Mouse (Mus musculus) testis, adult 2 months (tissue): ENCODE data around the gene Skap1.

Experiments used
- CTCF ChIP-seq: fragments of 200-500 bp; IDR thresholded peaks from 2 replicates; pipeline ENCODE4 v1.5.1; 2012; ENCODE audit warnings: low read depth, mild to moderate bottlenecking, inconsistent platforms, low read length, moderate library complexity; ENCODE audit not compliant: control insufficient read depth, insufficient read depth, insufficient replicate concordance
- POLR2A ChIP-seq: fragments of 200-500 bp; IDR thresholded peaks from 2 replicates; pipeline ENCODE4 v1.6.1; 2012; ENCODE audit warnings: low read depth, mild to moderate bottlenecking, inconsistent platforms, low read length, moderate library complexity; ENCODE audit not compliant: control insufficient read depth

DNA sequence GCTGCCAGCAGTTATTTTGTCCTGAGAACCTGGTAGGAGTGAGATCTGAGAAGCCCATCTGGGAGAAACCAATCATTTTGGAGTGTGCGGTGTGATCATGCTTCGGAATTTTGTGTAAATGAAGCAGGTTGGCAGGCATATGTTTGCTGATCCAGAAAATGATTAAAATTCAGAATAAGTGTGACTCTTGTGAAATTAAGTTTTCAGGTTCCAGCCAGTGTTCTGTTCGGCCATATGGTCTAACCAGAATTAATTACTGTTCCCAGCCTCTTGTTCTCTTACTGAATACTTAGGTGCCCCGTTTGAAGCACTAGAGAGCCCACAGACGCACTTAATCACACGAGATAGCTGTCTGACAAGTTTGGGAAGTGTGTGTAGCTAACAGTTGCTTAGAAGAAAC is 36.6 kb downstream of the Skap1 start:
- TF ChIP-seq POLR2A (no peak), CTCF (no peak)
